7 mouse cellular contexts compared by ENCODE assay signal in the genomic region with DNA sequence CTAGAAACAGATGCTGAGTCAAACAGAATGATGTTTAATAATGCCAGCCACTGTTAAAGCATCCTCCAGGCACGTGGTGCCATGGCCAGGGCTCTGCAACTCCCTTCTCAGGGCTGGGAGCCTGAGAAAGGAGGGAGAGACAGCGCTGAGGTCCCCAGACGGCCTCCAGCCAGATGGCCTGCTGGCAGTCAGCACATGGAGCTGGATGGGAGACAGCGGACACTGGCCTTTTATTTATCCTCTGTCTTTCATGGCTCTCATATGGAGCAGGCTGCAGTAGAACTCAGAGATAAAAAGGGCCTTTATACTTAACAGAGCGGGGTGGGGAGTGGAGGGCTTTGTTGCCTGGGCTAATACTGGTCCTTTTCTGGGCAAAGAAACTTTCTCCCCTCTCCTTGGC. TPM values are rescaled to one million over a fixed set of nuclear protein-coding genes. Genes with fewer than 3 reads are reported as not detected.
DNase-seq lines count a peak whose midpoint lies in the region; ATAC-seq lines count a peak whose summit lies in the region.

No protein-coding gene starts in this region.

- no peak overlapping the region for H3K4me3 ChIP-seq in embryonic facial prominence, embryonic 14.5 days (ENCODE audit: low read depth, low read length)
- no peak overlapping the region for H3K4me3 ChIP-seq in limb, embryonic 10.5 days

- peaks cover 15% of the 10 kb centered on the region for H3K36me3 ChIP-seq in embryonic facial prominence, embryonic 14.5 days (ENCODE audit: control insufficient read depth, insufficient read depth, low read length)
- peaks cover 64% of the 10 kb centered on the region for H3K36me3 ChIP-seq in limb, embryonic 10.5 days

- no peak overlapping the region for H3K9ac ChIP-seq in embryonic facial prominence, embryonic 14.5 days (ENCODE audit: low read depth, low read length)

- intact Hi-C loops in heart, postnatal 14 days (cut with DNase I): no loop called here

- H3K27me3 ChIP-seq in embryonic facial prominence, embryonic 14.5 days (replicated peaks; ENCODE audit: control insufficient read depth, insufficient read depth, low read length): no peaks in the 10 kb centered on the region
- H3K27me3 ChIP-seq in limb, embryonic 10.5 days (ENCODE audit: low read depth, poor library complexity, severe bottlenecking): no peaks in the 10 kb centered on the region

- H3K9me3 ChIP-seq in embryonic facial prominence, embryonic 14.5 days (ENCODE audit: control insufficient read depth, low read length): no peaks in the 10 kb centered on the region
- no peaks in the 10 kb centered on the region for H3K9me3 ChIP-seq in limb, embryonic 10.5 days (replicated peaks)

- no peaks in the 10 kb centered on the region for H3K4me1 ChIP-seq in embryonic facial prominence, embryonic 14.5 days (ENCODE audit: control insufficient read depth, insufficient read depth, low read length)
- peaks cover 10% of the 10 kb centered on the region; the same call in 1 of the 2 replicates for H3K4me1 ChIP-seq in limb, embryonic 10.5 days

- no peak overlapping the region for H3K4me2 ChIP-seq in embryonic facial prominence, embryonic 14.5 days (ENCODE audit: low read depth, low read length)

- 37% methylated on average over 5 of the region's 5 CpGs for WGBS in embryonic facial prominence, embryonic 14.5 days
- WGBS in limb, embryonic 10.5 days: 56% methylated on average over 5 of the region's 5 CpGs

- peak; percentile 61 to 69 for DNase-seq in right cerebral cortex, postnatal 10 days (ENCODE audit: low spot score in 2 of 2)
- DNase-seq in right cerebral cortex, postnatal 25 days: no peak
- peak; percentile 26 for DNase-seq in embryonic facial prominence, embryonic 14.5 days (ENCODE audit: low spot score)
- peak; percentile 72 to 77 for DNase-seq in heart, postnatal 14 days
- no peak for DNase-seq in limb, embryonic 10.5 days (ENCODE audit: low spot score)
- peak; percentile 25 for DNase-seq in right cerebral cortex, postnatal 4 days
- DNase-seq in adrenal gland, postnatal 25 days: no peak

- ATAC-seq in embryonic facial prominence, embryonic 14.5 days (ENCODE audit: low read depth): peak; percentile 60; the same call in 1 of the 2 replicates

- H3K27ac ChIP-seq in embryonic facial prominence, embryonic 14.5 days (replicated peaks; ENCODE audit: low read depth, low read length): no peak overlapping the region
- peak overlapping the region; percentile 34 for H3K27ac ChIP-seq in limb, embryonic 10.5 days

RNA-seq across cellular contexts. Expression of gene Nid1, which starts 43.7 kb away (rescaled TPM):
- 137 and 142 TPM in 2 replicates for polyA plus RNA-seq in embryonic facial prominence, embryonic 14.5 days (2014; fragmentation: Nextera tagmentation; extraction: Ambion mirVana)
- total RNA-seq in heart, postnatal 14 days (2021): 100 to 1,000 TPM; 174 to 192 TPM
- 46.8 and 58.6 TPM in 2 replicates for polyA plus RNA-seq in limb, embryonic 10.5 days (2016; fragmentation: Nextera tagmentation; extraction: Ambion mirVana)
- 73.5 and 77.4 TPM in 2 replicates for total RNA-seq in adrenal gland, postnatal 25 days (2021)

Comparison
In these comparisons a context has a peak if more than half of its experiments do, and no peak if none do; other contexts are left out.
1. DNase-seq: peak in right cerebral cortex, postnatal 10 days (2 of 2), embryonic facial prominence, embryonic 14.5 days (single experiment), heart, postnatal 14 days (2 of 2) and right cerebral cortex, postnatal 4 days (single experiment); none in right cerebral cortex, postnatal 25 days (single experiment), limb, embryonic 10.5 days (single experiment) and adrenal gland, postnatal 25 days (single experiment).